Mouse (Mus musculus): ENCODE data around the gene Fam171a1.

DNA sequence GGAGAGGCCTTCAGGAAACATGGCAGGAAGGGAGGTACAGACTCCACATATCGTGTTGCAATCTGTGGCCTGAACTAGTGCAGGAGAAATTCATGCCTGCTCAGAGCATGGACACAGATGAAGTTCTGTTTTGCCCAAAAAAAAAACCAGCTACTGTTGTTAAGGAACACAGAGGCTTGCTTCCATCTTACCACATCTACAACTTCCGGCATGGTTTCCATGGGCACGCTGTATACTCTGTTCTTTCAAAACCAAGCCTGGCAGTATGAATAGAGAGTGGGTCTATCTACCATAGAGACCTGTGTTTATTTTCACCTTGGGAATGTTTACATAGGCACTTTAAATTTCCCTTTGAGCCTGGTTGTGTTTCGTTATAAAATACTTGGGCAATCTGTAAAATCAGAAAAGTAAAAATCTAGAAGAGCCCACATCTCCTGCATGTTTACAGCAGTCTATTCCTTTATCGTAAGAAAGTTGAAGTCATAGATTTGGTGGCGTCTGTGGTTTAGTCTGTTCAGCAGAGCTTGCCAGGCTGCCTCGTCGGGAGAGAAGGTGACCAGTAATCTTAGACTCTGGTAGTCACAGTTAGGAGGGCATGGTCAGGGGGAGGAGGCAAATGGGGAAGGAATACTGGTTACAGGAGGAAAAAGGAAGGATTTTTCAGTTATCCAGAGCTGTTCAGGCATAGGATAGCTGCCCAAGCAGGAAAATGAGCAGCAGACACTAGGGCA is 44.8 kb downstream of the Fam171a1 start:
- no peak for TF ChIP-seq POLR2A (IDR thresholded peaks at IDR 0.05; ENCODE audit: borderline replicate concordance, extremely low read depth, low read depth, low read length)
- TF ChIP-seq CTCF (IDR thresholded peaks at IDR 0.05; ENCODE audit: insufficient read depth, low read length), result no peak
